Comparison of ENCODE assay signal across 8 mouse cellular contexts in genomic region chr15:6707551-6707935, GRCm38 (mm10). TPM values are rescaled to one million over a fixed set of nuclear protein-coding genes. Genes with fewer than 3 reads are reported as not detected.
DNase-seq lines count a peak whose midpoint lies in the region; ATAC-seq and TF ChIP-seq lines count a peak whose summit lies in the region.

No protein-coding gene starts in this region.

- no peaks in the 10 kb centered on the region for H3K36me3 ChIP-seq in E14TG2a.4 (ENCODE audit: insufficient read depth, low read length)
- H3K36me3 ChIP-seq in forebrain, embryonic 11.5 days (ENCODE audit: control insufficient read depth, insufficient read depth, low read length), result no peaks in the 10 kb centered on the region
- H3K36me3 ChIP-seq in heart, embryonic 16.5 days (ENCODE audit: control insufficient read depth, insufficient read depth), result no peaks in the 10 kb centered on the region
- no peaks in the 10 kb centered on the region for H3K36me3 ChIP-seq in neural tube, embryonic 15.5 days

- peak overlapping the region; percentile 90 for H3K27ac ChIP-seq in forebrain, embryonic 11.5 days (ENCODE audit: low read depth, low read length)
- H3K27ac ChIP-seq in heart, embryonic 16.5 days (ENCODE audit: low read length), result peak overlapping the region; percentile 94
- H3K27ac ChIP-seq in neural tube, embryonic 15.5 days (replicated peaks), result peak overlapping the region; percentile 96

- no peak for TF ChIP-seq CTCF in E14TG2a.4 (conservative IDR thresholded peaks at IDR 0.05; ENCODE audit: low read length)
- no peak for TF ChIP-seq CTCF in lung, adult 2 months (IDR thresholded peaks at IDR 0.05; ENCODE audit: insufficient read depth, low read length)

- H3K9ac ChIP-seq in forebrain, embryonic 11.5 days (ENCODE audit: low read length), result peak overlapping the region; percentile 90
- peak overlapping the region; percentile 99 for H3K9ac ChIP-seq in heart, embryonic 16.5 days (ENCODE audit: low read length)
- peak overlapping the region; percentile 89 for H3K9ac ChIP-seq in neural tube, embryonic 15.5 days (replicated peaks)

- peak overlapping the region; percentile 76 for H3K4me2 ChIP-seq in forebrain, embryonic 11.5 days (ENCODE audit: low read depth, low read length, severe bottlenecking)
- peak overlapping the region; percentile 81 for H3K4me2 ChIP-seq in heart, embryonic 16.5 days (ENCODE audit: low read depth, low read length)
- peak overlapping the region; percentile 80 for H3K4me2 ChIP-seq in neural tube, embryonic 15.5 days

- peak; percentile 67 for DNase-seq in c-Kit-positive CD71-positive TER-119-positive erythroid progenitor cells, embryonic 14.5 days (ENCODE audit: low spot score)
- DNase-seq in forebrain, embryonic 11.5 days (ENCODE audit: low spot score), result peak; percentile 88
- DNase-seq in kidney, postnatal 36 days, result peak; percentile 56 to 77
- DNase-seq in lung, adult 2 months, result peak; percentile 74
- peak; percentile 46 to 48 for DNase-seq in thymus, adult 18-20 months

- peaks cover 23% of the 10 kb centered on the region for H3K4me1 ChIP-seq in E14TG2a.4 (replicated peaks; ENCODE audit: low read depth, low read length)
- no peaks in the 10 kb centered on the region for H3K4me1 ChIP-seq in forebrain, embryonic 11.5 days (replicated peaks; ENCODE audit: control insufficient read depth, insufficient read depth, low read length)
- H3K4me1 ChIP-seq in heart, embryonic 16.5 days (ENCODE audit: control insufficient read depth, insufficient read depth, low read length), result peaks cover 17% of the 10 kb centered on the region
- H3K4me1 ChIP-seq in lung, adult 2 months (ENCODE audit: control insufficient read depth, insufficient read depth, low read length), result peaks cover 7% of the 10 kb centered on the region
- H3K4me1 ChIP-seq in neural tube, embryonic 15.5 days, result peaks cover 30% of the 10 kb centered on the region

- no peaks in the 10 kb centered on the region for H3K9me3 ChIP-seq in E14TG2a.4 (ENCODE audit: low read length)
- H3K9me3 ChIP-seq in forebrain, embryonic 11.5 days (ENCODE audit: control insufficient read depth, low read length), result no peaks in the 10 kb centered on the region
- H3K9me3 ChIP-seq in heart, embryonic 16.5 days (replicated peaks; ENCODE audit: control insufficient read depth, low read length), result no peaks in the 10 kb centered on the region
- no peaks in the 10 kb centered on the region for H3K9me3 ChIP-seq in neural tube, embryonic 15.5 days (replicated peaks)

- peak overlapping the region; percentile 93 for H3K4me3 ChIP-seq in E14TG2a.4 (replicated peaks; ENCODE audit: low read length)
- H3K4me3 ChIP-seq in forebrain, embryonic 11.5 days (ENCODE audit: low read depth, low read length), result peak overlapping the region; percentile 91
- peak overlapping the region; percentile 96 for H3K4me3 ChIP-seq in heart, embryonic 16.5 days (ENCODE audit: low read length)
- H3K4me3 ChIP-seq in lung, adult 2 months (replicated peaks; ENCODE audit: extremely low read depth, low read depth, low read length), result peak overlapping the region; percentile 78
- peak overlapping the region; percentile 88 for H3K4me3 ChIP-seq in neural tube, embryonic 15.5 days (replicated peaks)

- 0 out of 2 replicates have a peak, but pooled peaks cover 6% of the 10 kb centered on the region for H3K27me3 ChIP-seq in E14TG2a.4 (ENCODE audit: insufficient read depth, low read length)
- no peaks in the 10 kb centered on the region for H3K27me3 ChIP-seq in forebrain, embryonic 11.5 days (ENCODE audit: control insufficient read depth, insufficient read depth, low read length)
- no peaks in the 10 kb centered on the region for H3K27me3 ChIP-seq in heart, embryonic 16.5 days (ENCODE audit: control insufficient read depth, insufficient read depth, low read length)
- H3K27me3 ChIP-seq in neural tube, embryonic 15.5 days (replicated peaks), result 0 out of 2 replicates have a peak, but pooled peaks cover 2% of the 10 kb centered on the region

- peak; percentile 73 for ATAC-seq in forebrain, embryonic 11.5 days (replicated peaks; ENCODE audit: low FRiP score)
- peak; percentile 61 for ATAC-seq in heart, embryonic 16.5 days (replicated peaks; ENCODE audit: extremely low read depth, insufficient read depth, low FRiP score)
- ATAC-seq in neural tube, embryonic 15.5 days (ENCODE audit: low FRiP score), result peak; percentile 65

- TF ChIP-seq POLR2A in lung, adult 2 months (IDR thresholded peaks at IDR 0.05; ENCODE audit: borderline replicate concordance, extremely low read depth, low read depth, low read length), result no peak

- WGBS in forebrain, embryonic 11.5 days, result under 1% methylated on average over 43 of the region's 43 CpGs
- under 1% methylated on average over 43 of the region's 43 CpGs for WGBS in heart, embryonic 16.5 days
- under 1% methylated on average over 43 of the region's 43 CpGs for WGBS in lung, adult 2 months
- under 1% methylated on average over 43 of the region's 43 CpGs for WGBS in neural tube, embryonic 15.5 days

RNA-seq across cellular contexts. Expression of gene Rictor, which starts 0.6 kb away (rescaled TPM):
- 44.8 and 46.8 TPM in 2 replicates for polyA plus RNA-seq in forebrain, embryonic 11.5 days (2014; fragmentation: Nextera tagmentation; extraction: Ambion mirVana)
- polyA plus RNA-seq in heart, embryonic 16.5 days (2015; fragmentation: Nextera tagmentation; extraction: Ambion mirVana), result 29.9 and 33.0 TPM in 2 replicates
- 6.2 and 10.3 TPM in 2 replicates for polyA plus RNA-seq in lung, adult 2 months (2012; rRNA removed)
- 51.4 and 52.6 TPM in 2 replicates for polyA plus RNA-seq in neural tube, embryonic 15.5 days (2015; fragmentation: Nextera tagmentation; extraction: Ambion mirVana)

Comparison
In these comparisons a context has a peak if more than half of its experiments do, and no peak if none do; other contexts are left out.
1. Peak in every context shown above with its lines: DNase-seq, ATAC-seq, H3K4me3 ChIP-seq and H3K27ac ChIP-seq.